Mouse (Mus musculus): ENCODE results near the gene Vps4a.

DNA sequence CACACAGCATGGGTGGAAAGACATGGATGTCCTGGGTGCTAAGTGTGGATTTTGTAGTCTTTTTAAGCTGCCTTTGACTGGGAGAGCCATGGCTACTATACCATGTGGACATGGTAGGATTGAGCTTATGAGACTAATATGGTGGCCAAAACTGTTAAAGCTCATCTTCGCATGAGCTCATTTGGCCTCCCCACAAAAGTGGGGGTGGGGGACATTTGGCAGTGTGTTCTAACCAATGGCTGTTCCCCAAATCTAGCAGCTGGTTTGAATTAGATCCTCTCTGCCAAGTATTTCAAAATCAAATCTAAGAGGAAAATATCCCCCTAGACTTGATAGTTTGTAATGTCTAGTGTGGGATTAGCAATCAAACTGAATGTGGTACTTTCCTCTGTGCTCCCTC lies 32.0 kb upstream of the Vps4a start:
- no peak for TF ChIP-seq POLR2A (IDR thresholded peaks at IDR 0.05; ENCODE audit: extremely low read depth, insufficient read depth, low read length)
- no peak for TF ChIP-seq CTCF (IDR thresholded peaks at IDR 0.05; ENCODE audit: extremely low read depth, insufficient read depth, low read length)

Data from cortical plate, adult 2 months (tissue).